Mouse (Mus musculus) midbrain, postnatal 0 days (tissue): ENCODE measurements around the gene Cmtm8. TPM values are rescaled to one million over a fixed set of nuclear protein-coding genes. Genes with fewer than 3 reads are reported as not detected.

Experiments used
- ATAC-seq: fragments of 200-750 bp; cut with Nextera tagmentation; 2 replicates; pipeline ENCODE4 v1.8.0; 2017; ENCODE audit warnings: moderate number of reproducible peaks, mild to moderate bottlenecking, moderate TSS enrichment, moderate library complexity; ENCODE audit not compliant: low FRiP score
- DNase-seq: peaks from one replicate; pipeline ENCODE4 v3.0.0-alpha.2; 2015; ENCODE audit warnings: low spot score
- H3K27ac ChIP-seq: fragments of 300-500 bp; sonication (generic); 2 replicates; pipeline ENCODE4 v1.5.1; 2014; ENCODE audit warnings: low read depth, mild to moderate bottlenecking, low read length, mixed read lengths
- H3K27me3 ChIP-seq: fragments of 300-500 bp; sonication (generic); 2 replicates; pipeline ENCODE4 v1.6.1; 2014; ENCODE audit warnings: low read length, control low read depth, mixed read lengths; ENCODE audit not compliant: insufficient read depth
- H3K36me3 ChIP-seq: fragments of 300-500 bp; sonication (generic); 2 replicates; pipeline ENCODE4 v1.6.1; 2014; ENCODE audit warnings: low read length, control low read depth, mixed read lengths; ENCODE audit not compliant: insufficient read depth
- H3K4me1 ChIP-seq: fragments of 300-500 bp; sonication (generic); 2 replicates; pipeline ENCODE4 v1.6.1; 2014; ENCODE audit warnings: mild to moderate bottlenecking, control low read depth, antibody characterized with exemption, low read length, mixed read lengths; ENCODE audit not compliant: insufficient read depth
- H3K4me2 ChIP-seq: fragments of 300-500 bp; sonication (generic); 2 replicates; pipeline ENCODE4 v1.6.1; 2014; ENCODE audit warnings: low read depth, mild to moderate bottlenecking, low read length, mixed read lengths; ENCODE audit not compliant: poor library complexity, severe bottlenecking
- H3K4me3 ChIP-seq: fragments of 300-500 bp; sonication (generic); 2 replicates; pipeline ENCODE4 v1.5.1; 2014; ENCODE audit warnings: low read depth, mild to moderate bottlenecking, low read length, moderate library complexity
- H3K9ac ChIP-seq: fragments of 300-500 bp; sonication (generic); replicated peaks from 2 replicates; pipeline ENCODE4 v1.6.1; 2014; ENCODE audit warnings: mild to moderate bottlenecking, low read length, moderate library complexity, mixed read lengths; ENCODE audit not compliant: poor library complexity, severe bottlenecking
- H3K9me3 ChIP-seq: fragments of 300-500 bp; sonication (generic); 2 replicates; pipeline ENCODE4 v1.6.1; 2016; ENCODE audit warnings: low read length, control low read depth
- CTCF ChIP-seq: IDR thresholded peaks from 2 replicates; pipeline ENCODE4 v1.5.1; 2016; ENCODE audit warnings: antibody characterized with exemption, mild to moderate bottlenecking
- WGBS: fragments of 180-500 bp; shearing (Covaris S2); extraction: QIAGEN DNeasy Blood & Tissue Kit; methylation state at CpG from one replicate; pipeline ENCODE4 v1.1.7; 2014; 5-methylcytosine and 5-hydroxymethylcytosine counted together
- polyA plus RNA-seq: library from polyadenylated mRNA; unstranded; fragments of >200 nt; fragmentation: Nextera tagmentation; extraction: Ambion mirVana; gene quantifications from 2 replicates; pipeline ENCODE4 v1.2.1, GENCODE M21; 2015
- total RNA-seq: library from RNA; depleted of rRNA; stranded (reverse); fragments of >200 nt; gene quantifications from 2 replicates; pipeline ENCODE4 v1.2.3, GENCODE M21; 2014; rRNA removed

Gene Cmtm8
- total RNA-seq (1.1 and 4.2 TPM in 2 replicates), polyA plus RNA-seq (4.1 and 6.4 TPM in 2 replicates)

GRCm38 (mm10) chr9:114844017-114844662 is at the start of gene Cmtm8:
TSS of gene Cmtm8 (minus strand) at chr9:114844156.
- H3K27me3 ChIP-seq = peaks cover 17% of the 10 kb centered on the region; the same call in 1 of the 2 replicates
- no peaks in the 10 kb centered on the region for H3K9me3 ChIP-seq
- WGBS = 2% methylated on average over 42 of the region's 43 CpGs
- DNase-seq = peak; percentile 28
- no peak for TF ChIP-seq CTCF
- peak within 1 kb of the TSS; percentile 63 for H3K4me3 ChIP-seq
- peak within 1 kb of the TSS; percentile 100 for H3K4me2 ChIP-seq
- 0 out of 2 replicates have a peak, but pooled peaks have one; percentile 52 for ATAC-seq
- H3K9ac ChIP-seq = peak within 1 kb of the TSS; percentile 56
- no peaks in the 10 kb centered on the region for H3K36me3 ChIP-seq
- 0 out of 2 replicates have a peak within 1 kb of the TSS, but pooled peaks have one; percentile 26 for H3K27ac ChIP-seq
- H3K4me1 ChIP-seq = no peaks in the 10 kb centered on the region

- no peaks in the 10 kb centered on the region for H3K27me3 ChIP-seq
- no peak overlapping the region for H3K4me2 ChIP-seq
- ATAC-seq (no peak), DNase-seq (no peak)
- no peaks in the 10 kb centered on the region for H3K9me3 ChIP-seq
- 91% methylated on average over 11 of the region's 11 CpGs for WGBS
- no peak overlapping the region for H3K9ac ChIP-seq
- H3K36me3 ChIP-seq = no peaks in the 10 kb centered on the region
- no peak overlapping the region for H3K4me3 ChIP-seq
- no peaks in the 10 kb centered on the region for H3K4me1 ChIP-seq
- H3K27ac ChIP-seq = no peak overlapping the region
- no peak for TF ChIP-seq CTCF
Observed at GRCm38 (mm10) chr9:114892974-114893373, 49.0 kb upstream of the Cmtm8 start.

GRCm38 (mm10) chr9:114890377-114890776 is 46.4 kb upstream of the Cmtm8 start:
- Histone ChIP-seq H3K4me3 (no peak overlapping the region), H3K9me3 (no peaks in the 10 kb centered on the region), H3K27me3 (no peaks in the 10 kb centered on the region), H3K9ac (no peak overlapping the region), H3K4me1 (no peaks in the 10 kb centered on the region), H3K27ac (no peak overlapping the region), H3K36me3 (no peaks in the 10 kb centered on the region), H3K4me2 (no peak overlapping the region)
- WGBS = 50% methylated on average over 7 of the region's 7 CpGs
- ATAC-seq (no peak), DNase-seq (no peak)
- no peak for TF ChIP-seq CTCF

GRCm38 (mm10) chr9:114888856-114889407 is 45.0 kb upstream of the Cmtm8 start:
- Histone ChIP-seq H3K4me3 (no peak overlapping the region), H3K4me2 (no peak overlapping the region), H3K27me3 (no peaks in the 10 kb centered on the region), H3K9ac (no peak overlapping the region), H3K9me3 (no peaks in the 10 kb centered on the region), H3K27ac (no peak overlapping the region), H3K36me3 (no peaks in the 10 kb centered on the region), H3K4me1 (no peaks in the 10 kb centered on the region)
- peak; percentile 11; the same call in 1 of the 2 replicates for TF ChIP-seq CTCF
- WGBS = 86% methylated on average over 5 of the region's 5 CpGs
- DNase-seq = no peak
- no peak for ATAC-seq

GRCm38 (mm10) chr9:114887699-114888098 is 43.7 kb upstream of the Cmtm8 start:
- H3K9me3 ChIP-seq = no peaks in the 10 kb centered on the region
- H3K4me1 ChIP-seq = no peaks in the 10 kb centered on the region
- no peak overlapping the region for H3K9ac ChIP-seq
- peak; percentile 56 for TF ChIP-seq CTCF
- H3K27me3 ChIP-seq = no peaks in the 10 kb centered on the region
- DNase-seq = peak; percentile 63
- H3K36me3 ChIP-seq = no peaks in the 10 kb centered on the region
- no peak overlapping the region for H3K4me2 ChIP-seq
- WGBS = 94% methylated on average over 3 of the region's 3 CpGs
- H3K27ac ChIP-seq = no peak overlapping the region
- ATAC-seq = no peak
- H3K4me3 ChIP-seq = no peak overlapping the region

- DNase-seq = no peak
- no peak for ATAC-seq
- Histone ChIP-seq H3K36me3 (no peaks in the 10 kb centered on the region), H3K4me2 (no peak overlapping the region), H3K9me3 (no peaks in the 10 kb centered on the region), H3K27me3 (no peaks in the 10 kb centered on the region), H3K27ac (no peak overlapping the region), H3K4me3 (no peak overlapping the region), H3K4me1 (no peaks in the 10 kb centered on the region), H3K9ac (no peak overlapping the region)
- WGBS = 35% methylated on average over 8 of the region's 8 CpGs
- TF ChIP-seq CTCF = no peak
Observed at GRCm38 (mm10) chr9:114885991-114886662, 42.2 kb upstream of the Cmtm8 start.
